Mouse (Mus musculus) embryonic facial prominence, embryonic 15.5 days (tissue): ENCODE data around the gene Slco1a4. TPM values are rescaled to one million over a fixed set of nuclear protein-coding genes. Genes with fewer than 3 reads are reported as not detected.
"Not testable (repeated sequence)": the region's sequence is repeated elsewhere in the genome, so short reads cannot be mapped to it uniquely, and the experiment has no call there.

Experiments
- ATAC-seq: fragments of 200-750 bp; cut with Nextera tagmentation; 2 replicates; pipeline ENCODE4 v1.8.0; 2017; ENCODE audit warnings: low read depth, moderate TSS enrichment; ENCODE audit not compliant: insufficient number of reproducible peaks, low FRiP score, low TSS enrichment
- H3K27ac ChIP-seq: fragments of 300-500 bp; sonication (generic); replicated peaks from 2 replicates; pipeline ENCODE4 v1.5.1; 2015; ENCODE audit warnings: mild to moderate bottlenecking, inconsistent platforms
- H3K27me3 ChIP-seq: fragments of 300-500 bp; sonication (generic); 2 replicates; pipeline ENCODE4 v1.6.1; 2015; ENCODE audit warnings: inconsistent platforms
- H3K36me3 ChIP-seq: fragments of 300-500 bp; sonication (generic); 2 replicates; pipeline ENCODE4 v1.6.1; 2015; ENCODE audit warnings: mild to moderate bottlenecking, inconsistent platforms
- H3K4me1 ChIP-seq: fragments of 300-500 bp; sonication (generic); 2 replicates; pipeline ENCODE4 v1.6.1; 2015; ENCODE audit warnings: inconsistent platforms
- H3K4me2 ChIP-seq: fragments of 300-500 bp; sonication (generic); replicated peaks from 2 replicates; pipeline ENCODE4 v1.6.1; 2015; ENCODE audit warnings: mild to moderate bottlenecking, inconsistent platforms
- H3K4me3 ChIP-seq: fragments of 300-500 bp; sonication (generic); replicated peaks from 2 replicates; pipeline ENCODE4 v1.5.1; 2015; ENCODE audit warnings: mild to moderate bottlenecking, inconsistent platforms
- H3K9ac ChIP-seq: fragments of 300-500 bp; sonication (generic); 2 replicates; pipeline ENCODE4 v1.6.1; 2015; ENCODE audit warnings: inconsistent platforms
- H3K9me3 ChIP-seq: fragments of 300-500 bp; sonication (generic); replicated peaks from 2 replicates; pipeline ENCODE4 v1.6.1; 2016; ENCODE audit warnings: inconsistent platforms
- WGBS: fragments of 180-500 bp; shearing (Covaris S2); methylation state at CpG from one replicate; pipeline ENCODE4 v1.1.7; 2015; 5-methylcytosine and 5-hydroxymethylcytosine counted together
- polyA plus RNA-seq: library from polyadenylated mRNA; unstranded; fragments of >200 nt; fragmentation: Nextera tagmentation; extraction: Ambion mirVana; gene quantifications from 2 replicates; pipeline ENCODE4 v1.2.1, GENCODE M21; 2015

The Slco1a4 gene
- polyA plus RNA-seq, result 0.23 TPM in 1 of 2 replicates, not detected in the other

- H3K27ac ChIP-seq, result no peak within 1 kb of the TSS
- ATAC-seq, result no peak
- H3K4me2 ChIP-seq, result no peak within 1 kb of the TSS
- H3K4me3 ChIP-seq, result no peak within 1 kb of the TSS
- WGBS, result 63% methylated on average over 2 of the region's 2 CpGs
- no peaks in the 10 kb centered on the region for H3K9me3 ChIP-seq
- no peak within 1 kb of the TSS for H3K9ac ChIP-seq
- H3K27me3 ChIP-seq, result no peaks in the 10 kb centered on the region
- H3K4me1 ChIP-seq, result no peaks in the 10 kb centered on the region
- no peaks in the 10 kb centered on the region for H3K36me3 ChIP-seq
Observed at GRCm38 (mm10) chr6:141856085-141856484, at the start of gene Slco1a4. Gene Slco1a4, minus strand, starts transcription at chr6:141856199.

GRCm38 (mm10) chr6:141898197-141898596, 42.2 kb upstream of the Slco1a4 start:
- ATAC-seq, result no peak
- no peak overlapping the region for H3K4me3 ChIP-seq

GRCm38 (mm10) chr6:141889723-141890122, 33.7 kb upstream of the Slco1a4 start:
- H3K4me2 ChIP-seq, result no peak overlapping the region
- H3K4me3 ChIP-seq, result no peak overlapping the region
- H3K9ac ChIP-seq, result no peak overlapping the region
- H3K4me1 ChIP-seq, result no peaks in the 10 kb centered on the region
- 56% methylated on average over 2 of the region's 2 CpGs for WGBS
- H3K27me3 ChIP-seq, result no peaks in the 10 kb centered on the region
- H3K36me3 ChIP-seq, result no peaks in the 10 kb centered on the region
- ATAC-seq, result no peak
- H3K27ac ChIP-seq, result no peak overlapping the region
- no peaks in the 10 kb centered on the region for H3K9me3 ChIP-seq

More at GRCm38 (mm10) chr6:141898197-141898596, 42.2 kb upstream of the Slco1a4 start:
- Histone ChIP-seq H3K27me3 (no peaks in the 10 kb centered on the region), H3K27ac (no peak overlapping the region), H3K4me2 (no peak overlapping the region), H3K9me3 (no peaks in the 10 kb centered on the region), H3K4me1 (no peaks in the 10 kb centered on the region), H3K36me3 (no peaks in the 10 kb centered on the region), H3K9ac (no peak overlapping the region)
- 71% methylated on average over 2 of the region's 2 CpGs for WGBS

GRCm38 (mm10) chr6:141888248-141888647, 32.2 kb upstream of the Slco1a4 start:
- H3K4me2 ChIP-seq, result no peak overlapping the region
- no peaks in the 10 kb centered on the region for H3K4me1 ChIP-seq
- 74% methylated on average over 2 of the region's 2 CpGs for WGBS
- no peak overlapping the region for H3K9ac ChIP-seq
- H3K4me3 ChIP-seq, result no peak overlapping the region
- H3K27ac ChIP-seq, result no peak overlapping the region
- no peaks in the 10 kb centered on the region for H3K27me3 ChIP-seq
- no peaks in the 10 kb centered on the region for H3K9me3 ChIP-seq
- H3K36me3 ChIP-seq, result no peaks in the 10 kb centered on the region
- ATAC-seq, result no peak

GRCm38 (mm10) chr6:141882581-141882980, 26.6 kb upstream of the Slco1a4 start:
- Histone ChIP-seq H3K4me3 (no peak overlapping the region), H3K4me2 (no peak overlapping the region), H3K36me3 (no peaks in the 10 kb centered on the region), H3K4me1 (no peaks in the 10 kb centered on the region), H3K9me3 (no peaks in the 10 kb centered on the region), H3K27me3 (no peaks in the 10 kb centered on the region), H3K9ac (no peak overlapping the region), H3K27ac (no peak overlapping the region)
- WGBS, result 40% methylated on average over 1 of the region's 1 CpGs
- no peak for ATAC-seq

GRCm38 (mm10) chr6:141875742-141876141, 19.7 kb upstream of the Slco1a4 start:
- H3K36me3 ChIP-seq, H3K4me1 ChIP-seq, H3K27me3 ChIP-seq, ATAC-seq, H3K9ac ChIP-seq, H3K9me3 ChIP-seq, H3K4me3 ChIP-seq, H3K4me2 ChIP-seq, H3K27ac ChIP-seq: not testable (repeated sequence)
- WGBS, result 70% methylated on average over 4 of the region's 4 CpGs

- Histone ChIP-seq H3K27ac (no peak overlapping the region), H3K27me3 (no peaks in the 10 kb centered on the region), H3K4me2 (no peak overlapping the region), H3K36me3 (no peaks in the 10 kb centered on the region), H3K4me3 (no peak overlapping the region), H3K4me1 (no peaks in the 10 kb centered on the region), H3K9ac (no peak overlapping the region), H3K9me3 (no peaks in the 10 kb centered on the region)
- 85% methylated on average over 2 of the region's 2 CpGs for WGBS
- no peak for ATAC-seq
Observed at GRCm38 (mm10) chr6:141871711-141872110, 15.7 kb upstream of the Slco1a4 start.

- no peaks in the 10 kb centered on the region for H3K27me3 ChIP-seq
- H3K36me3 ChIP-seq, result no peaks in the 10 kb centered on the region
- no peak overlapping the region for H3K27ac ChIP-seq
- no peak overlapping the region for H3K4me3 ChIP-seq
- H3K4me2 ChIP-seq, result no peak overlapping the region
- H3K9ac ChIP-seq, result no peak overlapping the region
- ATAC-seq, result no peak
- no peaks in the 10 kb centered on the region for H3K9me3 ChIP-seq
- 79% methylated on average over 5 of the region's 5 CpGs for WGBS
- no peaks in the 10 kb centered on the region for H3K4me1 ChIP-seq
Observed at GRCm38 (mm10) chr6:141868735-141869134, 12.7 kb upstream of the Slco1a4 start.

- no peak overlapping the region for H3K4me2 ChIP-seq
- H3K27me3 ChIP-seq, result no peaks in the 10 kb centered on the region
Observed at GRCm38 (mm10) chr6:141866026-141866425, 10.0 kb upstream of the Slco1a4 start.

GRCm38 (mm10) chr6:141857735-141858531, 1.9 kb upstream of the Slco1a4 start:
- no peak for ATAC-seq
- no peaks in the 10 kb centered on the region for H3K9me3 ChIP-seq
- no peak overlapping the region for H3K27ac ChIP-seq
- H3K4me2 ChIP-seq, result no peak overlapping the region
- WGBS, result 84% methylated on average over 8 of the region's 8 CpGs
- no peaks in the 10 kb centered on the region for H3K36me3 ChIP-seq
- H3K4me1 ChIP-seq, result no peaks in the 10 kb centered on the region
- H3K4me3 ChIP-seq, result no peak overlapping the region
- no peaks in the 10 kb centered on the region for H3K27me3 ChIP-seq
- H3K9ac ChIP-seq, result no peak overlapping the region

More at GRCm38 (mm10) chr6:141866026-141866425, 10.0 kb upstream of the Slco1a4 start:
- H3K9me3 ChIP-seq, result no peaks in the 10 kb centered on the region
- no peak overlapping the region for H3K9ac ChIP-seq
- ATAC-seq, result no peak
- no peaks in the 10 kb centered on the region for H3K36me3 ChIP-seq
- H3K4me3 ChIP-seq, result no peak overlapping the region
- no peak overlapping the region for H3K27ac ChIP-seq
- 73% methylated on average over 5 of the region's 5 CpGs for WGBS
- no peaks in the 10 kb centered on the region for H3K4me1 ChIP-seq

- H3K4me1 ChIP-seq, result no peaks in the 10 kb centered on the region
- whole genome bisulfite sequencing, result 45% methylated on average over 2 of the region's 2 CpGs
- no peaks in the 10 kb centered on the region for H3K27me3 ChIP-seq
- no peaks in the 10 kb centered on the region for H3K36me3 ChIP-seq
- no peak overlapping the region for H3K27ac ChIP-seq
- ATAC-seq, result no peak
- H3K9me3 ChIP-seq, result no peaks in the 10 kb centered on the region
- H3K4me2 ChIP-seq, result no peak overlapping the region
- H3K9ac ChIP-seq, result no peak overlapping the region
- H3K4me3 ChIP-seq, result no peak overlapping the region
Observed at GRCm38 (mm10) chr6:141853616-141854015, 2.4 kb downstream of the Slco1a4 start.

- no peak overlapping the region for H3K9ac ChIP-seq
- 18% methylated on average over 4 of the region's 4 CpGs for WGBS
- no peaks in the 10 kb centered on the region for H3K36me3 ChIP-seq
- H3K4me3 ChIP-seq, result no peak overlapping the region
- no peak overlapping the region for H3K27ac ChIP-seq
- no peaks in the 10 kb centered on the region for H3K9me3 ChIP-seq
- H3K4me1 ChIP-seq, result no peaks in the 10 kb centered on the region
- H3K4me2 ChIP-seq, result no peak overlapping the region
- no peak for ATAC-seq
- no peaks in the 10 kb centered on the region for H3K27me3 ChIP-seq
Observed at GRCm38 (mm10) chr6:141849051-141849450, 6.9 kb downstream of the Slco1a4 start.
